Mouse (Mus musculus): ENCODE results near the gene Tcf25.
"Not testable (repeated sequence)": the region's sequence is repeated elsewhere in the genome, so short reads cannot be mapped to it uniquely, and the experiment has no call there.

DNA sequence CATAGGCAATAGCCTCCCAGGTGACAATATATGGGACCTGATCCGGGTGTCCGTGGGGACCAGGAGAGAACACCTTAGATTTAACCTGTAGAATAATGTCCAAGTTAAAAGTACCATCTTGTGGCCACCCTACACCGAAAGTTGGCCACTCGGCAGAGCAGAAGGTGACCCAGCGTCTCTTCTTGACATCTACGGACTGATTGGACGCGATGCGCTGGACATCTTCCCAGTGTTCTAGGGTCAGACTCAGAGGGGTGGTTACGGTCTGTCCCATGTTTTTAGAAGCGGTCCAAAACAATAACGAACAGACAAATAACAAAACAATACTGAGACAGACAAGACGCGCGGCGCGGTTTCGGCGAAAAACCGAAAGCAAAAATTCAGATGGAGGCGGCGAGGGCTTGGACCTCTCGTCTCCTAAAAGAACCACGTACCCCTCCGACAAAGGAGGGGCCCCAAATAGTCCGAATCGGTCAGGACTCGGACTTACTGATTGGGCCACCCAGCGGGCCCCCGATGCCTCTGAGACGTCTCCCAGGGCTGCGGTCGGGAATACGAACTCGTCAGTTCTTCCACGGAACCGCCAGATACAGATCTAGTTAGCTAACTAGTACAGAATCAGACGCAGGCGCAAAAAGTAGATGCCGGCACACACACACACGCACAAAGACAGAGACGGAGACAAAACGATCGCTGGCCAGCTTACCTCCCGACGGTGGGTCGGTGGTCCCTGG is 59.9 kb downstream of the Tcf25 start:
- TF ChIP-seq EP300, CTCF (IDR thresholded peaks at IDR 0.05; ENCODE audit: low read depth): not testable (repeated sequence)
